Mouse (Mus musculus): ENCODE results near the gene Zfp790. TPM values are rescaled to one million over a fixed set of nuclear protein-coding genes. Genes with fewer than 3 reads are reported as not detected.

Zfp790 gene
- total RNA-seq (2018; cell fraction: chromatin; rRNA removed), result 10 to 100 TPM in 16 of 26 experiments, 1 to 10 TPM in 10; 3.9 to 36.7 (median 15.8) TPM
- 10 to 100 TPM in 15 of 26 experiments, 1 to 10 TPM in 11; 2.8 to 14.3 (median 10.5) TPM for total RNA-seq (2018; cell fraction: cytosol; rRNA removed)
- total RNA-seq (2018; cell fraction: nucleus; rRNA removed), result 10 to 100 TPM in 11 of 26 experiments, 1 to 10 TPM in 15; 2.3 to 27.0 (median 8.9) TPM
- polyA plus RNA-seq (2018), result 7.8 to 8.9 TPM (median 8.4 TPM) in 3 replicates

- Histone ChIP-seq H3K4me3 (ENCODE audit: inconsistent target) (peak within 1 kb of the TSS; percentile 79), H3K27ac (peak within 1 kb of the TSS; percentile 79), H3K79me2 (ENCODE audit: inconsistent target) (peaks cover 51% of the 10 kb centered on the region), H3K36me3 (ENCODE audit: inconsistent target) (no peaks in the 10 kb centered on the region)
- WGBS (ENCODE audit: missing documents), result under 1% methylated on average over 26 of the region's 26 CpGs
Observed at GRCm38 (mm10) chr7:29815910-29816429, at the start of gene Zfp790. Gene Zfp790, plus strand, starts transcription at chr7:29816114.

- Histone ChIP-seq H3K4me3 (ENCODE audit: inconsistent target) (peak overlapping the region; percentile 80), H3K27ac (peak overlapping the region; percentile 90)
- WGBS (ENCODE audit: missing documents), result 0% methylated on average over 14 of the region's 15 CpGs
Observed at GRCm38 (mm10) chr7:29767058-29767686, 48.7 kb upstream of the Zfp790 start.

GRCm38 (mm10) chr7:29768090-29768900, 47.6 kb upstream of the Zfp790 start, which contains the start of gene Zfp84:
Gene Zfp84, plus strand, starts transcription at chr7:29768552.
- whole genome bisulfite sequencing (ENCODE audit: missing documents), result under 1% methylated on average over 32 of the region's 32 CpGs
- Histone ChIP-seq H3K79me2 (ENCODE audit: inconsistent target) (peaks cover 49% of the 10 kb centered on the region), H3K4me3 (ENCODE audit: inconsistent target) (peak within 1 kb of the TSS; percentile 80), H3K27ac (peak within 1 kb of the TSS; percentile 90), H3K36me3 (ENCODE audit: inconsistent target) (peaks cover 21% of the 10 kb centered on the region)

More at GRCm38 (mm10) chr7:29767058-29767686, 48.7 kb upstream of the Zfp790 start:
- peaks cover 12% of the 10 kb centered on the region; the same call in 1 of the 2 replicates for H3K36me3 ChIP-seq (ENCODE audit: inconsistent target)
- peaks cover 38% of the 10 kb centered on the region for H3K79me2 ChIP-seq (ENCODE audit: inconsistent target)

GRCm38 (mm10) chr7:29768980-29769379, 46.9 kb upstream of the Zfp790 start:
- WGBS (ENCODE audit: missing documents), result 4% methylated on average over 10 of the region's 10 CpGs
- Histone ChIP-seq H3K27ac (peak overlapping the region; percentile 90), H3K4me3 (ENCODE audit: inconsistent target) (peak overlapping the region; percentile 80), H3K36me3 (ENCODE audit: inconsistent target) (peaks cover 28% of the 10 kb centered on the region), H3K79me2 (ENCODE audit: inconsistent target) (peaks cover 56% of the 10 kb centered on the region)

GRCm38 (mm10) chr7:29773503-29773902, 42.4 kb upstream of the Zfp790 start:
- peaks cover 63% of the 10 kb centered on the region for H3K79me2 ChIP-seq (ENCODE audit: inconsistent target)
- no peak overlapping the region for H3K4me3 ChIP-seq (ENCODE audit: inconsistent target)
- WGBS (ENCODE audit: missing documents), result 92% methylated on average over 7 of the region's 7 CpGs
- peaks cover 73% of the 10 kb centered on the region for H3K36me3 ChIP-seq (ENCODE audit: inconsistent target)
- no peak overlapping the region for H3K27ac ChIP-seq

GRCm38 (mm10) chr7:29774371-29774770, 41.5 kb upstream of the Zfp790 start:
- Histone ChIP-seq H3K79me2 (ENCODE audit: inconsistent target) (peaks cover 55% of the 10 kb centered on the region), H3K27ac (no peak overlapping the region), H3K36me3 (ENCODE audit: inconsistent target) (peaks cover 80% of the 10 kb centered on the region), H3K4me3 (ENCODE audit: inconsistent target) (no peak overlapping the region)
- 97% methylated on average over 3 of the region's 3 CpGs for WGBS (ENCODE audit: missing documents)

- WGBS (ENCODE audit: missing documents), result 96% methylated on average over 17 of the region's 19 CpGs
- Histone ChIP-seq H3K36me3 (ENCODE audit: inconsistent target) (peaks cover 73% of the 10 kb centered on the region), H3K79me2 (ENCODE audit: inconsistent target) (peaks cover 33% of the 10 kb centered on the region), H3K4me3 (ENCODE audit: inconsistent target) (no peak overlapping the region), H3K27ac (no peak overlapping the region)
Observed at GRCm38 (mm10) chr7:29776568-29776967, 39.3 kb upstream of the Zfp790 start.

GRCm38 (mm10) chr7:29777372-29777771, 38.5 kb upstream of the Zfp790 start:
- H3K4me3 ChIP-seq (ENCODE audit: inconsistent target), result no peak overlapping the region
- peaks cover 65% of the 10 kb centered on the region for H3K36me3 ChIP-seq (ENCODE audit: inconsistent target)
- H3K79me2 ChIP-seq (ENCODE audit: inconsistent target), result peaks cover 25% of the 10 kb centered on the region
- H3K27ac ChIP-seq, result no peak overlapping the region
- WGBS (ENCODE audit: missing documents), result 96% methylated on average over 10 of the region's 10 CpGs

- Histone ChIP-seq H3K4me3 (ENCODE audit: inconsistent target) (peak within 1 kb of the TSS; percentile 52), H3K79me2 (ENCODE audit: inconsistent target) (no peaks in the 10 kb centered on the region), H3K36me3 (ENCODE audit: inconsistent target) (peaks cover 1% of the 10 kb centered on the region; the same call in 1 of the 2 replicates), H3K27ac (no peak within 1 kb of the TSS)
- 2% methylated on average over 44 of the region's 45 CpGs for WGBS (ENCODE audit: missing documents)
Observed at GRCm38 (mm10) chr7:29783871-29784551, 31.9 kb upstream of the Zfp790 start, which contains the start of gene Zfp30. Gene Zfp30, plus strand, starts transcription at chr7:29783998.

GRCm38 (mm10) chr7:29785023-29785422, 30.9 kb upstream of the Zfp790 start:
- WGBS (ENCODE audit: missing documents), result 73% methylated on average over 8 of the region's 8 CpGs
- no peaks in the 10 kb centered on the region for H3K36me3 ChIP-seq (ENCODE audit: inconsistent target)
- H3K4me3 ChIP-seq (ENCODE audit: inconsistent target), result no peak overlapping the region
- H3K27ac ChIP-seq, result no peak overlapping the region
- H3K79me2 ChIP-seq (ENCODE audit: inconsistent target), result no peaks in the 10 kb centered on the region

- Histone ChIP-seq H3K4me3 (ENCODE audit: inconsistent target) (no peak overlapping the region), H3K36me3 (ENCODE audit: inconsistent target) (no peaks in the 10 kb centered on the region), H3K79me2 (ENCODE audit: inconsistent target) (no peaks in the 10 kb centered on the region), H3K27ac (no peak overlapping the region)
- WGBS (ENCODE audit: missing documents), result 93% methylated on average over 5 of the region's 5 CpGs
Observed at GRCm38 (mm10) chr7:29785888-29786287, 30.0 kb upstream of the Zfp790 start.

GRCm38 (mm10) chr7:29792906-29793305, 23.0 kb upstream of the Zfp790 start:
- no peak overlapping the region for H3K27ac ChIP-seq
- no peaks in the 10 kb centered on the region for H3K36me3 ChIP-seq (ENCODE audit: inconsistent target)
- 57% methylated on average over 24 of the region's 27 CpGs for WGBS (ENCODE audit: missing documents)
- no peaks in the 10 kb centered on the region for H3K79me2 ChIP-seq (ENCODE audit: inconsistent target)
- no peak overlapping the region for H3K4me3 ChIP-seq (ENCODE audit: inconsistent target)

GRCm38 (mm10) chr7:29807046-29807445, 8.9 kb upstream of the Zfp790 start:
- Histone ChIP-seq H3K4me3 (ENCODE audit: inconsistent target) (no peak overlapping the region), H3K27ac (no peak overlapping the region), H3K79me2 (ENCODE audit: inconsistent target) (no peaks in the 10 kb centered on the region), H3K36me3 (ENCODE audit: inconsistent target) (no peaks in the 10 kb centered on the region)
- WGBS (ENCODE audit: missing documents), result 94% methylated on average over 5 of the region's 5 CpGs

GRCm38 (mm10) chr7:29812244-29812643, 3.7 kb upstream of the Zfp790 start:
- WGBS (ENCODE audit: missing documents), result 94% methylated on average over 1 of the region's 1 CpGs
- no peaks in the 10 kb centered on the region for H3K36me3 ChIP-seq (ENCODE audit: inconsistent target)
- H3K4me3 ChIP-seq (ENCODE audit: inconsistent target), result no peak overlapping the region
- H3K79me2 ChIP-seq (ENCODE audit: inconsistent target), result peaks cover 15% of the 10 kb centered on the region
- H3K27ac ChIP-seq, result no peak overlapping the region

Measured in macrophage (primary cell).